Mouse (Mus musculus) adrenal gland, adult 10 weeks (tissue): ENCODE data around the gene Gm14151. TPM values are rescaled to one million over a fixed set of nuclear protein-coding genes. Genes with fewer than 3 reads are reported as not detected.

Experiments used
- polyA plus RNA-seq: library from polyadenylated mRNA; stranded (reverse); fragments of 350-450 nt; fragmentation: Illumina TruSeq; extraction: RNeasy Lipid Tissue Mini Kit (QIAGEN cat#74804); gene quantifications from one replicate; pipeline ENCODE4 v1.2.3, GENCODE M21; 2014; ENCODE audit warnings: low read depth, low replicate concordance

The Gm14151 gene
- polyA plus RNA-seq = not detected

GRCm38 (mm10) chr2:151092250-151092649 is at the start of gene Gm14151:
Gm14151 (minus strand) TSS chr2:151092350.

GRCm38 (mm10) chr2:151097945-151098344 is 5.8 kb upstream of the Gm14151 start, which contains the start of gene Gm14147:
Gm14147 (plus strand) TSS chr2:151098245.

GRCm38 (mm10) chr2:151039232-151039695 is 52.9 kb downstream of the Gm14151 start, which contains the start of the genes Ninl and Nanp:
Ninl (minus strand) TSS chr2:151039382.
Nanp (minus strand) TSS chr2:151039398.

Other genes with a start within 250 kb of the Gm14151 start
- 106 TPM for gene Abhd12, start 187.6 kb downstream of the Gm14151 start, polyA plus RNA-seq
- gene Gins1, start 186.9 kb downstream of the Gm14151 start, polyA plus RNA-seq = 5.4 TPM
- 14.5 TPM for gene Ninl, start 53.0 kb downstream of the Gm14151 start, polyA plus RNA-seq
- gene Nanp, start 53.0 kb downstream of the Gm14151 start, polyA plus RNA-seq = 34.0 TPM
- gene Gm14147, start 5.9 kb upstream of the Gm14151 start, polyA plus RNA-seq = not detected